Mouse (Mus musculus): ENCODE data around the gene Lrrc41. TPM values are rescaled to one million over a fixed set of nuclear protein-coding genes. Genes with fewer than 3 reads are reported as not detected.

Lrrc41 gene
- polyA plus RNA-seq, 1 experiment from 2014 or later: 62.0 TPM

DNA sequence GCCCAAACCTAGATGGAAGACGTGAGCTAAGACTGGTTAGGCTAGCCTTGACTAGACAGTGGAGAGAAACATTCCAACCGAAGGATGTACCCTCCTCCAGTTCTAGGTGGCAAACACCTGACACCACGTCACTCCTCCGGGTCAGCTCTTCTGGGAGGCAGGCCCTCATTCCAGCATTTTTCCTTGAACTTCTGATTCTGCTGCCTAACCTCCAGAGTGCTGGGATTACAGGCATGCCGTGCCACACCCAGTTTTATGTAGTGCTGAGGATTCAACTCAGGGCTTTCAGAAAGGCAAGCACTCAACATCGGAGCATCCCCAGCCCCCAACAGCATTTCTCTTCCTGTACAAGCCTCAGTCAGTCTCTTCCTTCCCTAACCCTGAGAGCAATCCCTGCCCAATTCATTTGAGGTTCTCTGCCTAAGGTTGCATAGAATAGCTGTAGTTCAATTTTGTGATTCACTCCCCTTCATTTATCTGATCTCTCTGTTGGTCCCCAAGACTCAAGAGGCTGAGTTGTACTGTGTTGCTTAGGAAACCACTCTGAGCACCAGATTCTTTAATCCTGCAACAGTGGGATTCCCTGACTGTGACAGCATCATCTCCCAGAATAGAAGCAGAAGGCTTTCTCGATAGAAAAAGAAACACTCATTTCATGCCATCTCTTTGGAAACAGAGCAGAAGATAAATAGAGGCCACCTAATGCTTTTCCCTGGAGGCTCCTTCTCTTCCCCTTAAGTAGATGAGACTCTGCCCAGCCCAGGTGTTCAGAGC, 65.9 kb downstream of the Lrrc41 start:
- Histone ChIP-seq H3K36me3 (replicated peaks) (no peaks in the 10 kb centered on the region), H3K4me1 (peaks cover 21% of the 10 kb centered on the region), H3K4me3 (replicated peaks) (no peak overlapping the region), H3K27ac (no peak overlapping the region), H3K4me2 (no peak overlapping the region), H3K9me3 (no peaks in the 10 kb centered on the region), H3K27me3 (peaks cover 13% of the 10 kb centered on the region; the same call in 1 of the 2 replicates), H3K9ac (no peak overlapping the region)
- ATAC-seq (ENCODE audit: low FRiP score): no peak
- WGBS: 86% methylated on average over 7 of the region's 7 CpGs

DNA sequence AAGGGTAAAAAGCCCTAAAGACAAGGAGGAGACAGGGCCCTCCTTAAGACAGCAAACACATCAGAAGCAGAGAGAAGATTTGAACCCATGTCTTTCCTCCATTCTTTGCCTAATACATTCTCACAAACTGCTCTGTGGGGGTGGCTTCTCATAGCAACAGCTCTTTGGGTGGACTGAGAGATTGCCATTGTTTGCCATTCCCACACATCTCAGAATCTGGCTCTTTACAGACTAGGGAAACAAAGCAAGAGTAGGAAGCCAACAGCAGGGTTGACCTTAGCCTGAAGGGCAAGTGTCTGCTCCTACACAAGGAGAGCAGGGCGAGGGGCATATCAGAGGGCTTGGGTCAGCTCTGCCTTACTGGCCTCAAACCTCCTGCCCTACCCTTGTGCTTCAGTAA, 66.7 kb downstream of the Lrrc41 start:
- H3K4me3 ChIP-seq (replicated peaks): no peak overlapping the region
- ATAC-seq (ENCODE audit: low FRiP score): no peak

DNA sequence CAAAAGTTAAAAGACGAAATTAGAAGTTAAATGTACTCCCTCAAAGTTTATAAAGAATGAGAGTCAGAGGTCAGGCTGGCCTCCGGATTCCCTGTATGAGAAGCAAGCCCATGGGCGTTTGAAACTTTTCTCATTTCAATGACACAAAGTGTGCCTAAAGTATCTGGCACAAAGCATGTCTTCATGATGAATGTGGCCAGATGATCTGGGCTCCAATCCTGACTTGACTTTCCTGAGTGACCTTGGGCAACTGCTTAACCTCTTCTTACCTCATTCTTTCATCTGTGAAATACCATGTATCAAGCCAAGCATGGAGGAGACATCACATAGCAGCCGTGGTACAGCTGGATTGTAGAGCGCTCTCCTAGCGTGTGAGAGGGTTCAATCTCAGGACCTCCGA, 67.2 kb downstream of the Lrrc41 start:
- no peaks in the 10 kb centered on the region for H3K36me3 ChIP-seq (replicated peaks)
- no peak overlapping the region for H3K27ac ChIP-seq
- H3K4me2 ChIP-seq: no peak overlapping the region
- no peaks in the 10 kb centered on the region for H3K9me3 ChIP-seq
- H3K4me3 ChIP-seq (replicated peaks): no peak overlapping the region
- no peak overlapping the region for H3K9ac ChIP-seq
- H3K4me1 ChIP-seq: peaks cover 16% of the 10 kb centered on the region
- 82% methylated on average over 7 of the region's 7 CpGs for WGBS
- H3K27me3 ChIP-seq: peaks cover 13% of the 10 kb centered on the region; the same call in 1 of the 2 replicates
- no peak for ATAC-seq (ENCODE audit: low FRiP score)

More for the DNA sequence above, 66.7 kb downstream of the Lrrc41 start:
- Histone ChIP-seq H3K27ac (no peak overlapping the region), H3K9me3 (no peaks in the 10 kb centered on the region), H3K9ac (no peak overlapping the region), H3K27me3 (peaks cover 13% of the 10 kb centered on the region; the same call in 1 of the 2 replicates), H3K4me2 (no peak overlapping the region), H3K4me1 (peaks cover 19% of the 10 kb centered on the region), H3K36me3 (replicated peaks) (no peaks in the 10 kb centered on the region)
- 82% methylated on average over 1 of the region's 1 CpGs for WGBS

DNA sequence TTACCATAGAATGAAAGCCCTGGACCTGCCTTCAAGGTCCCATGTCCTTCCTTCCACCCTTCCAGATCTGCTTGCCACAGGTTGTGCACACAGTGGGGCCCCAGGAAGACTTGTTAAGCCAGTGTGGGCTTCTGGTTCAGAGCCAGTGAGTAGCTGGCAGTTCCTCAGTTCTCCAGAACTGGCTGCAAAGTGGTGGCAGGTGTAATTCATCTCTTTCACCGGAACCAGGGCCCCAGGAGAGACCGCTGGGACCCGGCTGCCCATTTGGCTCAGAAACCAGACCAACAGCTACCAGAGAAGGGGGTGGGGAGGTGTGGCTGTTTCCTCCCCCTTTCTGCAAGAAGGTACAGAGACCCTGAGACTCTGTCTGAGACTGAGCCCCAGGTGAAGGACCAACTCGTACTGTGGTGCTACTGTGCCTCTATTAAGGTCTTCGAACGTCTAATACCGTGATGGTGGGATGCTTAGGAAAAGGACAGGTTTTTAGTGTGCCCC, 68.3 kb downstream of the Lrrc41 start:
- Histone ChIP-seq H3K27ac (no peak overlapping the region), H3K4me3 (replicated peaks) (peak overlapping the region; percentile 66), H3K4me1 (peaks cover 16% of the 10 kb centered on the region), H3K36me3 (replicated peaks) (no peaks in the 10 kb centered on the region), H3K9me3 (no peaks in the 10 kb centered on the region), H3K4me2 (peak overlapping the region; percentile 86), H3K9ac (no peak overlapping the region), H3K27me3 (peaks cover 13% of the 10 kb centered on the region; the same call in 1 of the 2 replicates)
- ATAC-seq (ENCODE audit: low FRiP score): no peak
- WGBS: 19% methylated on average over 7 of the region's 7 CpGs

DNA sequence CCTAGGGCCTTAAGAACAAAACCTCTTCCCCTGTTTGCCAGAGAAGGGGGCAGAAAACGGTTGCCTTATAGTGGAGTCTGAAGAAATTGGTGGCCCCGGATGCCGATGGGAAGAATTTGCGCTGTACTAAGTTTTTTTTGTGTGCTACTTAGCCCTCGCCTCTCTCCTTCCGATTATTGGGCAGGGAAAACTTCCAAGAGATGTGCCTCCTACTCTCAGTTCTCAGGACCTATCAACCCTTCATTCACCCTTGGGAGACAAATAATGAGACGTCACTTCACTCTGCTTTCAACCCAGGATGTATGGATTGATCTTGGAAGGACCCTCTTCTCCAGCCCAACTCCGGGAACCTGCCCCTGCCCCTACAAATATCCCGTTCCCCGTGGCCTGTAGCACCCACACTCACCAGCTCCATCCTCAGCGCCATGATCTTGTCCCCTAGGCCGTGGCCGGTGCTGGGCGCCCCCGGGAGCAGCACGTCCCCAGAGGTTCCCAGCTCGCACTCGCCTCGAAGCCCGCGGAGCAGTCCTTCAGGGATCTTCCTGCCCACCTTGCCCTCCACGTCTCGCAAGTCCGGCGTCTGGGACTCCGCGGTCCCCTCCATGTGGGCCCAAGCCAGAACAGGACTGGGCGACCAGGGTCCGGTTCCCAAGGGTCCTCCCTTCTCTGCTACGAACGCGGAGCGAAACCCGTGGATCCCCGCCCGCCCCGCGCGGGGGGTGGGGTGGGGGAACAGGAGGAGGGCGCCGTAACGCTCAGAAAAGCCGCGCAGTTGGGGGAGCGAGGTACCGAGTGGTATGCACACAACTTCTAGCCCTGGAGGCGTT, 69.0 kb downstream of the Lrrc41 start:
- no peaks in the 10 kb centered on the region for H3K9me3 ChIP-seq
- H3K4me1 ChIP-seq: peaks cover 16% of the 10 kb centered on the region
- no peaks in the 10 kb centered on the region for H3K36me3 ChIP-seq (replicated peaks)
- H3K4me2 ChIP-seq: peak overlapping the region; percentile 86
- peak overlapping the region; percentile 71 for H3K9ac ChIP-seq
- H3K27ac ChIP-seq: no peak overlapping the region
- under 1% methylated on average over 47 of the region's 47 CpGs for WGBS
- peak overlapping the region; percentile 66 for H3K4me3 ChIP-seq (replicated peaks)
- peaks cover 13% of the 10 kb centered on the region; the same call in 1 of the 2 replicates for H3K27me3 ChIP-seq
- ATAC-seq (ENCODE audit: low FRiP score): peak; percentile 79

Other genes starting within 250 kb of the Lrrc41 start
- 4.2 and 4.6 TPM in 2 replicates for gene Mob3c, start 247.2 kb upstream of the Lrrc41 start, polyA plus RNA-seq (2016; fragmentation: Nextera tagmentation; extraction: Ambion mirVana)
- 25.9 and 27.2 TPM in 2 replicates for gene Mknk1, start 236.1 kb upstream of the Lrrc41 start, polyA plus RNA-seq (2016; fragmentation: Nextera tagmentation; extraction: Ambion mirVana)
- gene Kncn, start 190.9 kb upstream of the Lrrc41 start, polyA plus RNA-seq (2016; fragmentation: Nextera tagmentation; extraction: Ambion mirVana): not detected in 2 replicates
- not detected in 2 replicates for gene 6430628N08Rik, start 184.6 kb upstream of the Lrrc41 start, polyA plus RNA-seq (2016; fragmentation: Nextera tagmentation; extraction: Ambion mirVana)
- 0.51 and 0.87 TPM in 2 replicates for gene Dmbx1, start 135.3 kb upstream of the Lrrc41 start, polyA plus RNA-seq (2016; fragmentation: Nextera tagmentation; extraction: Ambion mirVana)
- 3.2 and 3.6 TPM in 2 replicates for gene Faah, start 57.3 kb upstream of the Lrrc41 start, polyA plus RNA-seq (2016; fragmentation: Nextera tagmentation; extraction: Ambion mirVana)
- gene Nsun4, start 21.4 kb upstream of the Lrrc41 start, polyA plus RNA-seq (2016; fragmentation: Nextera tagmentation; extraction: Ambion mirVana): 16.9 and 18.9 TPM in 2 replicates
- gene Uqcrh, start 198 bp upstream of the Lrrc41 start, polyA plus RNA-seq (2016; fragmentation: Nextera tagmentation; extraction: Ambion mirVana): 377 and 389 TPM in 2 replicates
- gene Rad54l, start 48.4 kb downstream of the Lrrc41 start, polyA plus RNA-seq (2016; fragmentation: Nextera tagmentation; extraction: Ambion mirVana): 61.4 and 63.1 TPM in 2 replicates
- gene Pomgnt1, start 48.6 kb downstream of the Lrrc41 start, polyA plus RNA-seq (2016; fragmentation: Nextera tagmentation; extraction: Ambion mirVana): 58.6 and 59.5 TPM in 2 replicates
- 2.0 and 2.2 TPM in 2 replicates for gene Lurap1, start 76.1 kb downstream of the Lrrc41 start, polyA plus RNA-seq (2016; fragmentation: Nextera tagmentation; extraction: Ambion mirVana)
- gene Tspan1, start 92.3 kb downstream of the Lrrc41 start, polyA plus RNA-seq (2016; fragmentation: Nextera tagmentation; extraction: Ambion mirVana): 0.22 TPM in 1 of 2 replicates, not detected in the other
- gene 1700042G07Rik, start 98.1 kb downstream of the Lrrc41 start, polyA plus RNA-seq (2016; fragmentation: Nextera tagmentation; extraction: Ambion mirVana): not detected in 2 replicates
- gene Gm49337, start 98.1 kb downstream of the Lrrc41 start, polyA plus RNA-seq (2016; fragmentation: Nextera tagmentation; extraction: Ambion mirVana): not detected in 2 replicates
- gene Pik3r3, start 146.3 kb downstream of the Lrrc41 start, polyA plus RNA-seq (2016; fragmentation: Nextera tagmentation; extraction: Ambion mirVana): 93.5 and 100 TPM in 2 replicates

All from forebrain, embryonic 12.5 days (tissue).